ENCODE assay signal across 8 mouse cellular contexts in the genomic region with DNA sequence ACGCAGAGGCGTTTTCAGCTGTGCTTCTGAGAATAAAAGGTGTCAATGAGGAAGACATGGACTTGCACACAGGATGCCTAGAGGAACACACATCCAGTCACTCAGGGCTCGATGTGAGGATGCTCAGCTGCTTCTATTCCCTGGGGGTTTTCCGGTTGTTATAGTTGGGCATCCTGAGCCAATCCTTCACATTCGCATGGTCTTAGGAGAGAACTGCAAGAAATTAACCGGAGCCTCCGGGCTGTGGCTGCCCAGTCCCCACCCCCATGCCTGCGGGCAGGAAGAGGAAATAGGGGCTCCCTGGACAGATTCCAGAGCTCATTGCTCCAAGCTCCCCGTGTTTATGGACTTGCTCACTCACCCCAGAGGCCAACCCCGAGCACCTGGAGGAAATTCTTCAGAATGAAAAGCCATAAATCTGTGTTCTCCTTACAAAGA.
DNase-seq lines count a peak whose midpoint lies in the region; ATAC-seq and TF ChIP-seq lines count a peak whose summit lies in the region.

No protein-coding gene starts in this region.

- H3K9ac ChIP-seq in lung, embryonic 14.5 days: no peak overlapping the region; the same call in 1 of the 2 replicates

- H3K27me3 ChIP-seq in lung, embryonic 14.5 days (ENCODE audit: insufficient read depth, low read length): no peaks in the 10 kb centered on the region

- ATAC-seq in lung, embryonic 14.5 days (ENCODE audit: insufficient read depth): no peak

- H3K4me2 ChIP-seq in lung, embryonic 14.5 days: peak overlapping the region; percentile 53

- TF ChIP-seq POLR2A in bone marrow, adult 2 months (IDR thresholded peaks at IDR 0.05; ENCODE audit: borderline replicate concordance, control insufficient read depth, low read depth, low read length): no peak

- peak; percentile 52 to 54 for DNase-seq in B cell, adult 2 months
- peak; percentile 61 to 67 for DNase-seq in heart, adult 9 months (ENCODE audit: low spot score in 2 of 2)
- peak; percentile 67 for DNase-seq in kidney, adult 18-20 months
- peak; percentile 70 for DNase-seq in lung, embryonic 14.5 days
- peak; percentile 48 for DNase-seq in retina, postnatal 1 day
- DNase-seq in left cerebral cortex, adult 11 months (ENCODE audit: low spot score): no peak
- no peak for DNase-seq in left cerebral cortex, postnatal 25 days (ENCODE audit: low spot score in 2 of 2)

- H3K9me3 ChIP-seq in lung, embryonic 14.5 days (ENCODE audit: low read depth, low read length): no peaks in the 10 kb centered on the region

- intact Hi-C loops in left cerebral cortex, postnatal 25 days (cut with DNase I): no loop called here

- H3K27ac ChIP-seq in bone marrow, adult 2 months (ENCODE audit: control insufficient read depth, insufficient read depth, low read depth, low read length, poor library complexity): peak overlapping the region; percentile 58
- peak overlapping the region; percentile 93 for H3K27ac ChIP-seq in lung, embryonic 14.5 days (ENCODE audit: low read depth)

- no peak for TF ChIP-seq CTCF in bone marrow, adult 2 months (IDR thresholded peaks at IDR 0.05; ENCODE audit: control insufficient read depth, insufficient read depth, low read length)
- no peak for TF ChIP-seq CTCF in lung, embryonic 14.5 days (IDR thresholded peaks at IDR 0.05; ENCODE audit: low read depth)

- no peaks in the 10 kb centered on the region for H3K36me3 ChIP-seq in lung, embryonic 14.5 days (ENCODE audit: insufficient read depth)

- H3K4me1 ChIP-seq in bone marrow, adult 2 months (ENCODE audit: control insufficient read depth, insufficient read depth, low read length): peaks cover 4% of the 10 kb centered on the region
- H3K4me1 ChIP-seq in lung, embryonic 14.5 days (ENCODE audit: insufficient read depth): peaks cover 70% of the 10 kb centered on the region

- H3K4me3 ChIP-seq in bone marrow, adult 2 months (replicated peaks; ENCODE audit: control insufficient read depth, low read depth, low read length): peak overlapping the region; percentile 51
- H3K4me3 ChIP-seq in lung, embryonic 14.5 days (ENCODE audit: low read depth, low read length): no peak overlapping the region

- WGBS in bone marrow, adult 2 months: under 1% methylated on average over 10 of the region's 10 CpGs
- WGBS in lung, embryonic 14.5 days: 26% methylated on average over 10 of the region's 10 CpGs

Comparison
In these comparisons a context has a peak if more than half of its experiments do, and no peak if none do; other contexts are left out.
1. DNase-seq: peak in B cell, adult 2 months (2 of 2), heart, adult 9 months (2 of 2), kidney, adult 18-20 months (single experiment), lung, embryonic 14.5 days (single experiment) and retina, postnatal 1 day (single experiment); none in left cerebral cortex, adult 11 months (single experiment) and left cerebral cortex, postnatal 25 days (0 of 2).